Mouse (Mus musculus): ENCODE measurements at regions not wholly inside any gene's neighbourhood (a gene's known extent, or its start where the extent isn't known, plus 50 kb on each side); places are given as distances from the start of the nearest gene placed in this dataset.
A peak's percentile ranks its signal among the peaks of the same experiment; 100 is the strongest.

GRCm38 (mm10) chr3:133599731-133600130 lies 54.8 kb upstream of the Tet2 start:
- no peak for DNase-seq (ENCODE audit: low spot score in 2 of 2)

GRCm38 (mm10) chr3:133600447-133601220 lies 55.7 kb upstream of the Tet2 start:
- peak; percentile 44 to 57 for DNase-seq (ENCODE audit: low spot score in 2 of 2)

GRCm38 (mm10) chr3:133605460-133605859 lies 60.5 kb upstream of the Tet2 start:
- no peak for DNase-seq (ENCODE audit: low spot score in 2 of 2)

- no peak for DNase-seq (ENCODE audit: low spot score in 2 of 2)
These were observed 63.9 kb upstream of the Tet2 start for GRCm38 (mm10) chr3:133608845-133609261.

DNA sequence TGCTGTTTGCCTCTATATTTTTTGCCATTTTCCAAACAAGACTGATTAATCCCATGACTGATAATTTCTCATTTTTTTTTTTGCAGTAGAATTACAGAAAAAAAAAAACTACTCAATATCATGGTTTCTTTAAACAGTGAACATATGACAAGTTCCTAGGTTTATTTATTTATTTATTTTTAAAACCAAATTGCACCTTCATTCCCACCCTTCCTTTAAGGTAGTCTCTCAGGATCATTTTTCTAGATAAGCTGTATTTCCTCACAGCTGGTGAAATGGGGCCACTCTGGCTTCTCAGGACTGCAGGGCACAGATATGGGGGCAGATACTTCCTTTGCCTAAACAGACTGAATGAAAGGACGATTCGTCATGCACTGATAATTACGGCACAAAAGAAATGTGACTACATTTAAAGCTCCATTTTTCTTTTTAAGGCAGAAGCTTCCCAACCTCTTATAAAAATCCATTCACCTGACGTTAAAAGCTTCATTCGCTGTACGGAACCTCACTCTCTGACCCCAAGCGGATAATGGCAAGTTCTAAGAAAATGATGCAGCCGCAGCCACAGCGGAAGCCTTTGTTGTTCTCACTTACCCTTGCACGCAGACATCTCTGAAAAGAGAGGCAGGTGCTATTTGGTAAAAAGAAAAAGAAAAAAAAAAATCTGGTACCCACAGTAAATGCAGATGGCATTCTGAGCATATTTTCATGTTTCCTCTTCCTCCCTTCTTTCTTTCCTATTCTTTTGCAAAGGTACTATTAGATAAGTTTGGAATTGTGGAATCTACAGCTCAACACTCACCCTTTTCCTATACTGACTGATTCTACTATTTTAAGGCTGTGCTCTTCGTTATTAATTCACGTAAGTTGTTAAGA lies 69.1 kb upstream of the Tet2 start:
- peak in 1 of 2 experiments; percentile 13 for DNase-seq (ENCODE audit: low spot score in 2 of 2)

GRCm38 (mm10) chr3:133614712-133615426 lies 69.9 kb upstream of the Tet2 start:
- peak; percentile 22 to 47 for DNase-seq (ENCODE audit: low spot score in 2 of 2)

- no peak for DNase-seq (ENCODE audit: low spot score in 2 of 2)
These were observed 72.1 kb upstream of the Tet2 start for GRCm38 (mm10) chr3:133617036-133617435.

GRCm38 (mm10) chr3:133618491-133618890 lies 73.6 kb upstream of the Tet2 start:
- DNase-seq (ENCODE audit: low spot score in 2 of 2), result no peak

DNA sequence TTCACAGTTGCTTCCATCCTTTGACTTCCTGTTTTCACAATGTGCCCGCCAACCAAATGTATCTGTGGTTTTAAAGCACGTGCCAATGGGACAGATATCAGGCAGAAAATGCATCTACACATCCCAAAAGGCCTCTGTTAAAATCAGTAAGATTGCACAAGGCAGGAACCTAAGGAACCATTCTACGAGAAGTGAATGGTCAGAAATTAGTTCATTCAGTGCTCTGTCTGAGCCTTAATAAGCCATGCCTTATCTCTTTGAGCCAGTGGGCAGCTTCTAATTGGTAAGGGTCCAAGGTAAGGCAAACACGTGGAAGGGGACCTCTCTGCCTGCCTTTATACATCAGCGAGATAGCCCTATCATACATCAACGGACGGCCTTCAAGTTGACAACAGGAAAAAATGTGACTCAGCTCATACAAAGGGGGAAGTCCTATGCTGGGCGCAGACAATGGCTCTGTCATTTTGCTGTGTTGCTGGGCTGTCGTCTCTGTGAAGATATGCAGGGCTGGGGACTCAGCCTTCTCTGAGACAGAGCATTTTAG lies 78.3 kb upstream of the Tet2 start:
- no peak for DNase-seq (ENCODE audit: low spot score in 2 of 2)

- no peak for DNase-seq (ENCODE audit: low spot score in 2 of 2)
These were observed 79.3 kb upstream of the Tet2 start for GRCm38 (mm10) chr3:133624079-133624875.

DNA sequence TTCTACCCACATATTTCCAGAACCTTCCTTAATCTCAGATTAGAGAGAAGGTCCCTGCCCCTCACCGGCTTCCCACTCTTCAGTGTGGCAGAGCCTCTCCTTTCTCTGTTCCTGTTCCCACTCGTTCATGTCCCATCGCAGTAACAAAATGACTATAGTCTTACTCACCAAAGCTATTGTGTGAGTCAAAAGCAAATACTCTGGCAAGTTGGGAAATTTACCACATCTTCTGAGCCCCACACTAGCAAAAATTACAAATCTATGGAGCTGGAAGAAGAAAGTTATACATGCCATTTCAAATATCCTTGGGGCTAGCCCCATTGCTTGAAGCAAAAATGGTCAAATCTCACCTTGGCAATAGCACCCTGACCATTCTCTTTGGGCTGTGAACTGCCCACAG lies 80.1 kb upstream of the Tet2 start:
- DNase-seq (ENCODE audit: low spot score in 2 of 2), result no peak

GRCm38 (mm10) chr3:133626442-133626841 lies 81.5 kb upstream of the Tet2 start:
- DNase-seq (ENCODE audit: low spot score in 2 of 2), result no peak

GRCm38 (mm10) chr3:133627116-133627844 lies 82.3 kb upstream of the Tet2 start:
- DNase-seq (ENCODE audit: low spot score in 2 of 2), result no peak

- DNase-seq (ENCODE audit: low spot score in 2 of 2), result no peak
These were observed 89.4 kb upstream of the Tet2 start for GRCm38 (mm10) chr3:133634306-133634705.

GRCm38 (mm10) chr3:133645604-133646003 lies 100.7 kb upstream of the Tet2 start:
- no peak for DNase-seq (ENCODE audit: low spot score in 2 of 2)

DNA sequence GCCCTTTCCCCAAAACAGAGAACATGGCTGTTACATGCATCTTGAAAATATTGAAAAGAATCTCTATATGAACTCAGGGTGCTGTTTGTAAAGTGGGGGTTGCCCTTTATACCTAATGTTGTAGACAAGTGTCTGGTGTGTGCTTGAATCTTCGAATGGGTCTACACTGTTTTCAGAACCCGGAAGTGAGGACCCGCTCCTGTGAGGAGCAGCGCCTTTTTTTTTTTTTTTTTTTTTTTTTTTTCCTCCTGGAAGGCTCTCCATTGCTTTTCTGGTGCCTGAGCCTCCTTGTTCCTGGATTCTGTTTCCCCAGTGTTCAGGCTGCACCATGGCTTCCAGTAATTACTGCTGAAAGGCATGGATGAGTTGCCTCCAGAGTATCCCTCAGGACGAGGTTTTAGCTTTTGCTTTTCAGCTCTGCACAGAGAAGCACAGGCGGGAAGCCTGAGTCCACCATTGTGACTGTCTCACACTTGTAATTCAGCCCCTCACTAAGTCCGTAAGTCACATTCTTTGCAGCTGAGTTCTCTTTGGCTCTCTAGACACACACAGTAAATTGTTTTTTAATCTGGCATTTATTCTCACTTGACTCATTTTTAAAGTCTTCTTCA lies 101.6 kb upstream of the Tet2 start:
- DNase-seq (ENCODE audit: low spot score in 2 of 2), result no peak

GRCm38 (mm10) chr3:133650025-133650424 lies 105.1 kb upstream of the Tet2 start:
- no peak for DNase-seq (ENCODE audit: low spot score in 2 of 2)

DNA sequence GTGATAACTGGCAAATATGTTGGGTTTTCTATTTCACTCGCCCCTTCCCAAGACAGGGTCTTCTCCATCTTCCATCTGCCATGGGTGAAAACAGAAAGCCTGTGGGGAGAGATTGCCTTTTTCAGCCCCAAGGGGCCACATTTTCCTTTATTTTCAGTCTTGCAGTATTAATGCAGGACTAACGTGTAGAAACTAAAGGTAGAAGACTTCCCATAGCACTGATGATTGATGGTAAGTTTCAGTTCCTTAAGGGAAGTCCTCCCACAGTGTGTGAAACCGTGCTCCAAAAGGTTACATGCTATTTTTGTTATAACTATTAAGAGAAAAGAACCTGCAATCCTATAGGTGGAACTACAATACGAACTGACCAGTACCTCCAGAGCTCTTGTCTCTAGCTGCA lies 107.1 kb upstream of the Tet2 start:
- DNase-seq (ENCODE audit: low spot score in 2 of 2), result no peak

DNA sequence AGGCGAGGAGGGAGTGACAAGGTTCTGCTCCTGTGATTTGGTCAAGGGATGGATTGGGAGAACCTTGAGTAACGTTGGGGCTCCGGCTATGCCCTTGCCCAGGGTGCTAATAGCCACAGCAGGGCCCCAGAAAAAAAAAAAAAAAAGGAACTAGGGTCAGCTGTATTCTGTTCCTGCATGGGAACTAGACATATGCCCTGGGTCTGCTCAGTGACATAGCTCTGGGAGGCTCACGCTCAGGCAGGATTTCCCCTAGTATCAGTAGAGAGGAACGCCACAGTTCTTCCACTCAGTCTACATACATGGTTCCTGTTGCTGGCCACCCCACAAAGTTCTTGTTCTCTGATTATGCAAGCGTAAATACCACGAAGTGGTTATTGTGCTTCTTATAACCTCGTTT lies 114.8 kb upstream of the Tet2 start:
- no peak for DNase-seq (ENCODE audit: low spot score in 2 of 2)
